In the genomic region with DNA sequence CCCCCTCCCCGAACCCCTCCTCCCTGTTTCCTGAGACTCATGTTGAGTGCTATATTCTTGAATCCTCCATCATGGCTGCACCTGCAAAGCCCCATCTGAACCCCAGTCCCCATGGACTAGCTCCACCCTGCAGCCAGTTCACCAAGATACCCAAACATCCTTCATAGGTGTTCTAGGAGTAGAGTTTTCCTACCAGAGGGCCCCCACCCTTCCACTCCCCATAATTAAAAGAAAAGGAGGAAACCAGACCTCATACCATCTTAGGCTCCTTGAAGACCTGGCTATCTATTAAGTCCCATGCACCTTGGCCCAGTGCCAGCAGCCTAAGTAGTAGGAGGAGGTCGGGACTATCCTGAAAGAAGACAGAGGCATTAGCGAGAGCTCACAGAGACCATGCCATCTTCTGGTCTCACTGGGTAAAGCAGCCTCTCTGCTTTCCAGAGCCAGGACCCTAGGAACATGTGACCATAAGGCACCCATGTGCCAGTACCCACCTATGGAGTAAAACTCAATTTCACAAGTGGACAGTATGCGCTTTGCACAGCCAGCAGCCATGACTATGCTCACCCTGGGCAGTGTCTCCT, we compare ENCODE assay signal across 10 mouse cellular contexts. TPM values are rescaled to one million over a fixed set of nuclear protein-coding genes. Genes with fewer than 3 reads are reported as not detected.
DNase-seq lines count a peak whose midpoint lies in the region; ATAC-seq lines count a peak whose summit lies in the region.
"Had no signal": no experiment of that assay in that cellular context is flagged by ENCODE, and none has a peak within 500 bp of the region (broad histone marks: within the 10 kb centered on the region; RNA-seq: fewer than 3 reads in every experiment).

No protein-coding gene starts in this region.

- H3K27me3 ChIP-seq in intestine, embryonic 15.5 days (replicated peaks): no peaks in the 10 kb centered on the region
- H3K27me3 ChIP-seq: Patski had no signal

- no peak overlapping the region for H3K4me2 ChIP-seq in intestine, embryonic 15.5 days (replicated peaks)

- no peak overlapping the region for H3K9ac ChIP-seq in intestine, embryonic 15.5 days

- WGBS in intestine, embryonic 15.5 days: 53% methylated on average over 4 of the region's 4 CpGs

- H3K4me3 ChIP-seq in intestine, embryonic 15.5 days (replicated peaks): no peak overlapping the region
- H3K4me3 ChIP-seq: myocyte had no signal

- no peaks in the 10 kb centered on the region for H3K9me3 ChIP-seq in intestine, embryonic 15.5 days

- peaks cover 64% of the 10 kb centered on the region for H3K36me3 ChIP-seq in intestine, embryonic 15.5 days

- no peak overlapping the region for H3K27ac ChIP-seq in intestine, embryonic 15.5 days

- no peaks in the 10 kb centered on the region; the same call in none of the 2 replicates for H3K4me1 ChIP-seq in intestine, embryonic 15.5 days (replicated peaks)

- peak; percentile 57 to 66 for DNase-seq in kidney, postnatal 25 days
- DNase-seq in kidney, adult 11 months: no peak
- DNase-seq in spleen, adult 12 weeks (ENCODE audit: low spot score): peak; percentile 29
- DNase-seq in spleen, adult 18-20 months: no peak
- DNase-seq in Muller cell, postnatal 12 days (ENCODE audit: inconsistent ontology term): no peak
- no peak for DNase-seq in right cerebral cortex, adult 18-20 months

- ATAC-seq in intestine, embryonic 15.5 days: 0 out of 2 replicates have a peak, but pooled peaks have one; percentile 30
- ATAC-seq: Patski had no signal

RNA-seq across cellular contexts. Expression of gene Tor4a, which starts 7.0 kb away (rescaled TPM):
- 16.4 and 18.5 TPM in 2 replicates for polyA plus RNA-seq in intestine, embryonic 15.5 days (2015; fragmentation: Nextera tagmentation; extraction: Ambion mirVana)

RNA-seq across cellular contexts. Expression of gene Nelfb, which starts 7.6 kb away (rescaled TPM):
- polyA plus RNA-seq in intestine, embryonic 15.5 days (2015; fragmentation: Nextera tagmentation; extraction: Ambion mirVana): 94.8 and 106 TPM in 2 replicates

RNA-seq across cellular contexts. Expression of gene Stpg3, which starts 10.7 kb away (rescaled TPM):
- not detected in 2 replicates for polyA plus RNA-seq in intestine, embryonic 15.5 days (2015; fragmentation: Nextera tagmentation; extraction: Ambion mirVana)
- polyA plus RNA-seq: limb, embryonic 14.5 days; myocyte had no signal

RNA-seq across cellular contexts. Expression of gene Fam166a, which starts 14.8 kb away (rescaled TPM):
- polyA plus RNA-seq in intestine, embryonic 15.5 days (2015; fragmentation: Nextera tagmentation; extraction: Ambion mirVana): not detected in 2 replicates

RNA-seq across cellular contexts. Expression of gene Tubb4b, which starts 20.8 kb away (rescaled TPM):
- polyA plus RNA-seq in intestine, embryonic 15.5 days (2015; fragmentation: Nextera tagmentation; extraction: Ambion mirVana): 600 and 657 TPM in 2 replicates

Comparison
In these comparisons a context has a peak if more than half of its experiments do, and no peak if none do; other contexts are left out.
1. DNase-seq: peak in kidney, postnatal 25 days (2 of 2) and spleen, adult 12 weeks (single experiment); none in kidney, adult 11 months (single experiment), spleen, adult 18-20 months (0 of 2), Muller cell, postnatal 12 days (single experiment) and right cerebral cortex, adult 18-20 months (single experiment).